Mouse (Mus musculus) embryonic facial prominence, embryonic 10.5 days (tissue): ENCODE measurements around the gene Taldo1. TPM values are rescaled to one million over a fixed set of nuclear protein-coding genes. Genes with fewer than 3 reads are reported as not detected.
"Not testable (repeated sequence)": the region's sequence is repeated elsewhere in the genome, so short reads cannot be mapped to it uniquely, and the experiment has no call there.

Source experiments
- DNase-seq: peaks from one replicate; pipeline ENCODE4 v3.0.0-alpha.2; 2017; ENCODE audit warnings: low spot score
- H3K27ac ChIP-seq: fragments of 300-500 bp; sonication (generic); replicated peaks from 2 replicates; pipeline ENCODE4 v1.5.1; 2016; ENCODE audit warnings: mild to moderate bottlenecking
- H3K27me3 ChIP-seq: fragments of 300-500 bp; sonication (generic); replicated peaks from 2 replicates; pipeline ENCODE4 v1.6.1; 2016; ENCODE audit warnings: low read depth, mild to moderate bottlenecking; ENCODE audit not compliant: poor library complexity, severe bottlenecking
- H3K36me3 ChIP-seq: fragments of 300-500 bp; sonication (generic); replicated peaks from 2 replicates; pipeline ENCODE4 v1.6.1; 2016; ENCODE audit warnings: mild to moderate bottlenecking, moderate library complexity
- H3K4me1 ChIP-seq: fragments of 300-500 bp; sonication (generic); 2 replicates; pipeline ENCODE4 v1.6.1; 2016
- H3K4me3 ChIP-seq: fragments of 300-500 bp; sonication (generic); 2 replicates; pipeline ENCODE4 v1.5.1; 2016; ENCODE audit warnings: mild to moderate bottlenecking, moderate library complexity
- H3K9me3 ChIP-seq: fragments of 300-500 bp; sonication (generic); 2 replicates; pipeline ENCODE4 v1.6.1; 2016; ENCODE audit warnings: mild to moderate bottlenecking
- WGBS: fragments of 180-500 bp; shearing (Covaris S2); methylation state at CpG from one replicate; pipeline ENCODE4 v1.1.7; 2016; 5-methylcytosine and 5-hydroxymethylcytosine counted together
- polyA plus RNA-seq: library from polyadenylated mRNA; unstranded; fragments of >200 nt; fragmentation: Nextera tagmentation; extraction: Ambion mirVana; gene quantifications from 2 replicates; pipeline ENCODE4 v1.2.1, GENCODE M21; 2016

Gene Taldo1
- polyA plus RNA-seq, 1 experiment from 2014 or later: 297 TPM

DNA sequence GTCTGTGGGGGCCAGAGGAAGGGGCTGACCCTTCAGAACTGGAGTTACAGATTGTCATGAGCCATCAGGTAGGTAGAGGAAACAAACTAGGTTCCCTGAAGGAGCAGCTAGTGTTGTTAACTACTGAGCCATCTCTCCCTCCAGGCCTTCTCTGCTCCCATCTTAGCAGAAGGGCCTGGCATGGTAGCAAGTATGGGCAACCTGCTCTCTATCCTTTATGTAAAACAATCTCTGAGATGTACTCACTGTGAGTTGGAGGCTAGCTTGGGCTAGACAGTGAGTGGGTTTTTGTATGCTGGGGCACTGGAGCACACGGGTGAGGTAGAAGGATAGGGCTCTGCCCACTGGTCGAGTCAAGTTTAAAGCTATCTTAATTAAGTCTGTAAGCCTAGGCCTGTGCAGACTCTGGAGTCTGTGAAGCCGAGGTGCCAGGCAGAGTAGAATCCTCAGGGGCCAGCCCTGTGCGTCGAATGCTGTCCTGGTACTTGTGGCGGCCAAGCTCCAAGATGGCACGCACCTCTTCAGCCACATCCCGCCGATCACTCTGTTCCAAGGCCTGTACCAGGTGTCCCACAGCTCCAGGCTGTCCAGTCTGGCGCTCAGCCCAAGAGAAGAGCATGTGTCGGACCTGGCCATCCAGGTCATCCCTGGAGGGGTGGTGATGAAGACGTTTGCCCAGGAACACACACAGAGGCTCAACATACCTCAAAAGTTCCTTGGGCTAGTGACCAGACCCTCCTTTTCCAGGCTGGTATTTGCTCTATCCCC lies 46.4 kb downstream of the Taldo1 start:
- Histone ChIP-seq H3K27ac (no peak overlapping the region), H3K36me3 (peaks cover 63% of the 10 kb centered on the region), H3K27me3 (no peaks in the 10 kb centered on the region), H3K4me1 (peaks cover 73% of the 10 kb centered on the region), H3K9me3 (no peaks in the 10 kb centered on the region), H3K4me3 (no peak overlapping the region)
- 94% methylated on average over 12 of the region's 12 CpGs for WGBS
- no peak for DNase-seq

DNA sequence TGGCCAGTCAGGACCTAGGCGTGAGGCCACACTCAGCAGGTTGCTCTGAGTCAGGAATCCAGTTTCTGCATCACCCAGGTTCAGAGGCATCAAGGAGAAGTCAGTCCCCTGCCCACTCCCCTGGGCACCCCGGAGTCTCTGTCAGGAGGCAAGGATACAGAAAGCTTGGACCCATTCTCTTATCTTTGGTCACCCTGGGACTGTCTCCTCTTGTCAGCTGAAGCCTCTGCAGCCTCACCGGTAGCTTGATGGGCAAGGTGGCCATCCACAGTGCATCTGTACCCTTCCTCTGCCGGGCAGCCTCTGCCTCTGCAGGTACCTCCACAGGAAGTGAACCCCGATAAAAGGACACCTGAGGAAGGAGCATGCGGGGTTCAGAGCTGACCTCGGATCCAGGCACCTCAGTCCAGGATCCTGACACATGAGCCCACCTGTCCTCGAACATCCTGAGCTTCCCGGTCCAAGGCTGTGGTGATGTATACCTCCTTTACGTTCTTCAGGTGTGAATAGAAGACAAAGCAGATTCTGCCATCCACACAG lies 47.2 kb downstream of the Taldo1 start:
- Histone ChIP-seq H3K4me3 (no peak overlapping the region; the same call in 1 of the 2 replicates), H3K27ac (no peak overlapping the region), H3K4me1 (peaks cover 73% of the 10 kb centered on the region), H3K27me3 (no peaks in the 10 kb centered on the region), H3K9me3 (no peaks in the 10 kb centered on the region), H3K36me3 (peaks cover 57% of the 10 kb centered on the region)
- DNase-seq: no peak
- WGBS: 95% methylated on average over 10 of the region's 10 CpGs

DNA sequence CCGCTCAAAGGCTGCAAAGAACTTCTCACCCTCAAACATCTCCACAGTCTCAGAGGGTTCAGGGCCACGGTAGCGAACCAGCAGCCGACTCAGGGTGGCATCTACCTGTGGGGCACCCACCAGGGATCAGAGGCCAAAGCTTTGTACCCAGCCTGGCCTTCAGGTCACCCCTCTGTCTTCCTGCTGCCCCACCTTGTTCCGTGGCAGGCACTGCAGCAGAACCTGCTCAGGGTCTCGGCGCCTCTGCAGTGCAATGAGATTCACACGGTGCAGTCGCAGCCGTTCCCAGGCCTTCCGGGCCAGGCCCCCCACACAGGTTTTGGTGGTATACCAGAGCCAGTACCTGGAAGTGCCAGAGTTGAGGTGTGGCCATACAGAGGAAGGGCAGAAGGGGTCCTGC lies 47.8 kb downstream of the Taldo1 start:
- 94% methylated on average over 11 of the region's 11 CpGs for WGBS
- Histone ChIP-seq H3K27me3 (no peaks in the 10 kb centered on the region), H3K27ac (no peak overlapping the region), H3K4me3 (no peak overlapping the region), H3K4me1 (peaks cover 70% of the 10 kb centered on the region), H3K9me3 (no peaks in the 10 kb centered on the region), H3K36me3 (peaks cover 57% of the 10 kb centered on the region)
- DNase-seq: no peak

DNA sequence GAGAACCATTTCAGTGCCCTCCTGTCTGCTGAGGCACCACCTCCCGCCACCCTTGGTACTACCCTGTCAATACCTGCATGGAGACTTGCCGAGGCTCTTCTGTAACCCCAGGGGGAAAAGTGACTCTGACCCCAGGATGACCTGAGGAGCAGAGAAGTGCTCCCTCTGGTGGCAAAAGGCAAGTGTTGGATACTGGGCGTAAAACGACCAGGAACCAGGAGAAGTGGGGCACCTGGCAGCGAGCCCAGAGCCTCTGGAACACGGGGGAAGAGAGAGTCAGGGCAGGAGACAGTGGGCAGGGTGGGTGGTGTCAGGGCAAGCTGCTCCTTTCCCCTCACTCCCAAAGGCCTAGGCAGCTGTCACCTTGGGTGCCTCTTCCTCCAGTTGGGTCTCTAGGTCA lies 48.6 kb downstream of the Taldo1 start:
- 36% methylated on average over 6 of the region's 6 CpGs for WGBS
- H3K4me1 ChIP-seq: peaks cover 62% of the 10 kb centered on the region

DNA sequence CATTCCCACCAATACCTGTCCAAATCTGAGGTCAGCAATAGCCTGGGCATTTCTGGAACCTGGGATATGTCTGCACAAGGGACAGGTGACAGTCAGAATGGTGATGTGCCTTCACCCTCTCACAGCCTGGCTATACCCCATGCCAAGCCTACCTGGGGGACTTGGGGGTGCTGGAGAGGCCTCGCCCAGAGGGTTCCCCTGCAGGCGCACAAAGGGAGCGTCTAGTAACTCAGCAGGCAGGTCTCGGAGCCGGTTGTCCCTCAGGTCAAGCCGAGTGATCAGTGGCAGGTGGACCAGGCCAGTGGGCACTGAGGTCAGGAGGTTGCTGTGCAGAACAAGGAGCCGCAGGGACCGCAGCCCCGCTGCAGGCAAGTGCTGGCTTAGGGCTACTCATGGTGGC lies 49.5 kb downstream of the Taldo1 start:
- Histone ChIP-seq H3K4me3 (no peak overlapping the region), H3K4me1 (peaks cover 53% of the 10 kb centered on the region), H3K36me3 (peaks cover 51% of the 10 kb centered on the region), H3K27ac (no peak overlapping the region), H3K27me3 (no peaks in the 10 kb centered on the region), H3K9me3 (no peaks in the 10 kb centered on the region)
- DNase-seq: no peak
- 89% methylated on average over 9 of the region's 9 CpGs for WGBS

More for the DNA sequence above, 48.6 kb downstream of the Taldo1 start:
- Histone ChIP-seq H3K27me3 (no peaks in the 10 kb centered on the region), H3K9me3 (no peaks in the 10 kb centered on the region), H3K4me3 (0 out of 2 replicates have a peak overlapping the region, but pooled peaks have one; percentile 4), H3K27ac (no peak overlapping the region), H3K36me3 (peaks cover 57% of the 10 kb centered on the region)
- peak; percentile 50 for DNase-seq

DNA sequence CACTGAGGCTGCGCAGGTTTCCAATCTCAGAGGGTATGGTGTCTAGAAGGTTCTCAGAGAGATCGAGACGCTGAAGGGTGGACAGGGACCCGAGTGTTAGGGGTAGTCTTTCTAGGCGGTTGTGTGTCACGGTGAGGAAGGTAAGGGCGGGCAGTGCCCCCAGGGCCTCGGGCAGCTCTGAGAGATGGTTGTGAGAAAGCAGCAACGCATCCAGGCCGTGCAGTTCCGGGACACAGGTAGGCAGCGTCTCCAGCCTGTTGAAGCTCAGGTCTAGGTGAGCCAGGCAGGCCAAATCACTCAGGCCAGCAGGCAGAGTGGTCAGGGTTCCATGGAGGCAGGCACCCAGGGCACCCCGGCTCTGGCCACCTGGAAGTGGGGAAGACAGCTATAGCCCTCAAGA lies 50.2 kb downstream of the Taldo1 start:
- peak overlapping the region; percentile 64 for H3K4me3 ChIP-seq
- no peak for DNase-seq
- H3K9me3 ChIP-seq: no peaks in the 10 kb centered on the region
- 91% methylated on average over 13 of the region's 13 CpGs for WGBS
- H3K36me3 ChIP-seq: peaks cover 51% of the 10 kb centered on the region
- peaks cover 47% of the 10 kb centered on the region for H3K4me1 ChIP-seq
- no peaks in the 10 kb centered on the region for H3K27me3 ChIP-seq
- peak overlapping the region; percentile 87; the same call in 1 of the 2 replicates for H3K27ac ChIP-seq

DNA sequence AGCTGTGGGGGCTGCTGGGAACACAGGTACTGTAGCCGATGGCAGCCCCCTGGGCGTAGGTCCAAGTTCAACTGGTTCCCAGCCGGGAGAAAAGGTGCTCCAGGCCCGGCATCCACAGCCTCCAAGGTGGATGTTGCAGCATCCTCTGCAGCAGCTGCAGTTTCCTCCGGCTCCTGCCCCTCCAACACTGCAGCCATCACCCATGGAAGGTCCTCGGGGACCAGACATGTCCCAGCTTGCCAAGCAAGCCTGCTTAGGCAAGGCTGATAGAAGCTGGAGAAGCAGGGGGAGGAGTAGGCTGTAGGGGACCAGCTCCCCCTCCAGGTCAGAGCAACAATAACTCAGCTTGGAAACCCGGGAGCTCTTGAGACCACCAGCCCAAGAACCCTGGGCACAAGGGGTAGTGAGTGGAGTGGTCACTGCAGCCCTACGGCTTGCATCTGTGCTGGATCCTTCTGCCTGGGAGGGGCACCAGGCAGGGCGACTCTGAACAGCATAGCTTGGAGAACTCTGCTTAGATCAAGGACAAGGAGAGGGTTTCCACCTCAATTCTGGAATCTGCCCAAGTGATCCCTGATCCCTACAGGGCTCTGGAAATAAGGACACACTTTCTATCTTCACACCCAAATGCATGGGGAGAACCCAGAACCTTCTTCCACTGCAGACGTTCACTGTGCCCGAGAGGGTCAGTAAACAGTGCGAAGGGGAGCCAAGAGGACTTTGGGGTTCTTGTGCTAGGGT lies 51.3 kb downstream of the Taldo1 start:
- no peaks in the 10 kb centered on the region for H3K9me3 ChIP-seq
- peak overlapping the region; percentile 64 for H3K4me3 ChIP-seq
- peaks cover 45% of the 10 kb centered on the region for H3K36me3 ChIP-seq
- WGBS: 34% methylated on average over 12 of the region's 12 CpGs
- H3K27ac ChIP-seq: peak overlapping the region; percentile 87
- peak; percentile 72 for DNase-seq
- peaks cover 42% of the 10 kb centered on the region for H3K4me1 ChIP-seq
- H3K27me3 ChIP-seq: no peaks in the 10 kb centered on the region

DNA sequence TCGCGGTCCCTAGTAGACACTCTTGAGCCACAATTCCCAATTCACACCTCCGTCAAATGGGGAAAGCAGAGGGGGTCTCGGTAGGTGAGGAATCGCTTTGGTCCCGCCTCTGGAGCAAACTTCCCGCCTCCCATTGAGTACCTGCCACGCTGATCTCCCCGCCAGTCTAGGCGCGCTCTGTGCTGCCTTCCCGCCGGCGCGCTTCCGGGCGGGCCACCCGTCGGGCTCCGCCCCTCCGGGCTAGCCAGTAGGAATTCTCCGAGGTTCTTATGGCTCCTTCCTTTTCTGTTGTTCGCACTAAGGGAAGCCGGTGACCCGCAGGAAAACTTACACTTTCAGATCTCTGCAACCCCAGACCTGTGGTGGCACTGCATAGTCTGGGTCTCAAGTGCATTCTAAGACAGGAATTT lies 51.8 kb downstream of the Taldo1 start, which contains the start of gene Pidd1:
TSS of gene Pidd1 (minus strand) at position 198 of the 410 bp plus-strand sequence.
- H3K27ac ChIP-seq: peak within 1 kb of the TSS; percentile 87
- H3K4me1 ChIP-seq: peaks cover 47% of the 10 kb centered on the region
- H3K4me3 ChIP-seq: peak within 1 kb of the TSS; percentile 64
- H3K9me3 ChIP-seq: no peaks in the 10 kb centered on the region
- H3K36me3 ChIP-seq: peaks cover 45% of the 10 kb centered on the region
- H3K27me3 ChIP-seq: no peaks in the 10 kb centered on the region
- under 1% methylated on average over 25 of the region's 25 CpGs for WGBS
- peak; percentile 90 for DNase-seq

DNA sequence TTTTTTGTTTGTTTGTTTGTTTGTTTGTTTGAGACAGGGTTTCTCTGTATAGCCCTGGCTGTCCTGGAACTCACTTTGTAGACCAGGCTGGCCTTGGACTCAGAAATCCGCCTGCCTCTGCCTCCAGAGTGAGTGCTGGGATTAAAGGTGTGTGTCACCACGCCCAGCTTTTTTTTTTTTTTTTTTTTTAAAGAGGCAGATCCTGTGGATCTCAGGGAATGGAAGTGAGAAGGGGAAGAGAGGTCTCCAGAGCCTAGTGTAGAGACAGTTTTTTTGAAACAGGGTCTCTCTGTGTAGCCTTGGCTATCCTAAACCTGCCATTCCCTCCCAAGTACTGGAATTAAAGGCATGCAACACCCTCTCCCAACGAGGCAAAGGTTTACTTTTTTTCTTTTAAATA lies 54.4 kb downstream of the Taldo1 start:
- Histone ChIP-seq H3K36me3 (peaks cover 45% of the 10 kb centered on the region), H3K4me3 (peak overlapping the region; percentile 96), H3K4me1 (peaks cover 47% of the 10 kb centered on the region), H3K27ac (0 out of 2 replicates have a peak overlapping the region, but pooled peaks have one; percentile 95)
- not testable (repeated sequence) for DNase-seq, H3K9me3 ChIP-seq, H3K27me3 ChIP-seq
- 86% methylated on average over 3 of the region's 3 CpGs for WGBS

DNA sequence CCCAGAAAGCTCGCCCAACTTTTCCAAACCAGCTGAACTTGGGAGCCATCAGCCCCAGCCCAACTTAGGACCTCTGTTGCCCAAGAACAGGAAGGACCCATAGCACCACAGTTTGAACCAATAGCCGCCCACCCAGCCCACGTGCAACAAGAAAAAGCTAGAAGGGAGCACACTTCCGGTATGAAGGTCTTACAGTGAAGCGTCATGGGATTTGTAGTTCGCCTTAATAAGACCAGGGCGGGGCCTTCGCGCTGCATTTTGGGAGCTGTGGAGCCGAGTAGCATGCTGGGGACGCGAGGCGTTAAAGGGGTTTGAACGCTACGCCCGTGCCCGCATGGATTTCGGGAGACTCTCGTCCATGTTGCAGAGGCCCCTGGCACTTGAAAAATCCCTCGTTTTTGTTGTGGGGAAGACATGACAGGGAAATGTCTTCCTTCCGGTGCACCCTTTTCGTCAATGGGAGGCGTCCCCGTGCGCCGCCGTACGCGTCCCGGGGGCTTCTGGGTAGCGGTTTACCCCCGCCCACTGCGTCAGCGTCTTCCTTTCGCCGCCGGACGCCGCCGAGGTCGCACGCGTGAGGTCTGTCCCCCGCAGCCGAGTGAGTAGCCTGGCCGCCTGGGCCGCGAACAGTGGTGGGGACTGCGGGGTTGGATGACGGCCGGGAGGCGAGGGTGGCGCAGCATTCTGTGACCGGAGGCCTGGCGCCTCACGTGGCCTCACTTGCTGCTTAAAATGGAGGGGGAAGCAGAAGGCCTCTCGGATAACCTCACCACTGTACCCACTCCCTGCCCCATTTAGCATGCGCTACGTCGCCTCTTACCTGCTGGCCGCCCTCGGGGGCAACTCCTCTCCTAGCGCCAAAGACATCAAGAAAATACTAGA lies 55.4 kb downstream of the Taldo1 start, which contains the start of gene Rplp2:
TSS of gene Rplp2 (plus strand) at position 261 of the 882 bp plus-strand sequence.
- Histone ChIP-seq H3K27ac (peak within 1 kb of the TSS; percentile 95), H3K27me3 (no peaks in the 10 kb centered on the region), H3K36me3 (peaks cover 45% of the 10 kb centered on the region), H3K4me1 (peaks cover 37% of the 10 kb centered on the region), H3K9me3 (no peaks in the 10 kb centered on the region), H3K4me3 (peak within 1 kb of the TSS; percentile 96)
- DNase-seq: peak; percentile 94
- under 1% methylated on average over 63 of the region's 63 CpGs for WGBS

DNA sequence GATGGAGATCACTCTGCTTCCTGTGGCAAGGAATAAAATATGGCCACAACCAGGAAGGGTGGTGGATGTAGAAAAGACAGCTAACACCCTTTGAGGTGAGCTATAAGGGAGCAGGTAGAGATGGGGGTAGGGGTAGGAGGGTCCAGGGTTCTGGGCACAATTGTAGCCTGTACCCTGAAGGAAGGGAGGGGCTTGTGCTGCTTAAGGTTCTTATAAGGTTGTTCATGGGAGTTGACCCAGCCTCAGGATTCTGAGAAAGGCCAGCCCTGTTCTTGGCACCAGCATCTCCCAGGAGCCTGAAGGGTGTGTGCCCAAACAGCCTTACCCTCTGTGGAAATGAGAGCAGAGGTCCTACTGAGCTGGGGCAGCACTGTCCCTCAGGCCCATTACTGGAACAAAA lies 59.9 kb downstream of the Taldo1 start:
- Histone ChIP-seq H3K27me3 (peaks cover 9% of the 10 kb centered on the region; the same call in 1 of the 2 replicates), H3K4me3 (no peak overlapping the region), H3K4me1 (peaks cover 40% of the 10 kb centered on the region), H3K9me3 (no peaks in the 10 kb centered on the region), H3K36me3 (peaks cover 47% of the 10 kb centered on the region), H3K27ac (no peak overlapping the region)
- no peak for DNase-seq
